Mouse (Mus musculus) naive thymus-derived CD4-positive, alpha-beta T cell, adult 2 months (primary cell): ENCODE data around the gene Cradd.

Experiments
- DNase-seq: peaks from one replicate; pipeline ENCODE4 v3.0.0-alpha.2; 2011; ENCODE audit warnings: low read depth

The Cradd gene

GRCm38 (mm10) chr10:95156410-95156809 lies 167.5 kb downstream of the Cradd start:
- DNase-seq = no peak

- no peak for DNase-seq
Measured at GRCm38 (mm10) chr10:95154675-95155074, 169.3 kb downstream of the Cradd start.

- DNase-seq = no peak
Measured at GRCm38 (mm10) chr10:95153224-95153623, 170.7 kb downstream of the Cradd start.

GRCm38 (mm10) chr10:95152503-95152989 lies 171.4 kb downstream of the Cradd start:
- no peak for DNase-seq

GRCm38 (mm10) chr10:95151012-95151768 lies 172.7 kb downstream of the Cradd start:
- no peak for DNase-seq

- DNase-seq = no peak
Measured at GRCm38 (mm10) chr10:95149666-95150065, 174.3 kb downstream of the Cradd start.

GRCm38 (mm10) chr10:95148641-95149040 lies 175.3 kb downstream of the Cradd start:
- DNase-seq = no peak

GRCm38 (mm10) chr10:95147136-95147901 lies 176.6 kb downstream of the Cradd start:
- no peak for DNase-seq

GRCm38 (mm10) chr10:95146491-95146890 lies 177.4 kb downstream of the Cradd start:
- no peak for DNase-seq

GRCm38 (mm10) chr10:95145204-95145926 lies 178.6 kb downstream of the Cradd start:
- no peak for DNase-seq

GRCm38 (mm10) chr10:95144414-95145130 lies 179.4 kb downstream of the Cradd start:
- DNase-seq = no peak

- DNase-seq = no peak
Measured at GRCm38 (mm10) chr10:95143446-95144114, 180.4 kb downstream of the Cradd start.

GRCm38 (mm10) chr10:95142844-95143435 lies 181.0 kb downstream of the Cradd start:
- DNase-seq = no peak

GRCm38 (mm10) chr10:95141075-95141474 lies 182.9 kb downstream of the Cradd start:
- DNase-seq = no peak

- DNase-seq = no peak
Measured at GRCm38 (mm10) chr10:95140191-95140590, 183.7 kb downstream of the Cradd start.

- DNase-seq = no peak
Measured at GRCm38 (mm10) chr10:95139645-95140044, 184.3 kb downstream of the Cradd start.

- no peak for DNase-seq
Measured at GRCm38 (mm10) chr10:95133057-95133456, 190.9 kb downstream of the Cradd start.
